Mouse (Mus musculus) gastrocnemius, adult 8-10 months (tissue): Measurements from ENCODE around the gene Gimap4. TPM values are rescaled to one million over a fixed set of nuclear protein-coding genes. Genes with fewer than 3 reads are reported as not detected.
"Not testable (repeated sequence)": the region's sequence is repeated elsewhere in the genome, so short reads cannot be mapped to it uniquely, and the experiment has no call there.

Experiments
- DNase-seq, 2 experiments: peaks; one replicate each; pipeline ENCODE4 v3.0.0; 2022; ENCODE audit warnings: low spot score in 2 of 2
- total RNA-seq, 4 experiments: library from RNA; stranded (reverse); gene quantifications; 2 replicates each; pipeline ENCODE4 v1.2.4; 2022

Gene Gimap4
- total RNA-seq, 4 experiments from 2014 or later: 2.5 to 4.5 (median 3.9) TPM

DNA sequence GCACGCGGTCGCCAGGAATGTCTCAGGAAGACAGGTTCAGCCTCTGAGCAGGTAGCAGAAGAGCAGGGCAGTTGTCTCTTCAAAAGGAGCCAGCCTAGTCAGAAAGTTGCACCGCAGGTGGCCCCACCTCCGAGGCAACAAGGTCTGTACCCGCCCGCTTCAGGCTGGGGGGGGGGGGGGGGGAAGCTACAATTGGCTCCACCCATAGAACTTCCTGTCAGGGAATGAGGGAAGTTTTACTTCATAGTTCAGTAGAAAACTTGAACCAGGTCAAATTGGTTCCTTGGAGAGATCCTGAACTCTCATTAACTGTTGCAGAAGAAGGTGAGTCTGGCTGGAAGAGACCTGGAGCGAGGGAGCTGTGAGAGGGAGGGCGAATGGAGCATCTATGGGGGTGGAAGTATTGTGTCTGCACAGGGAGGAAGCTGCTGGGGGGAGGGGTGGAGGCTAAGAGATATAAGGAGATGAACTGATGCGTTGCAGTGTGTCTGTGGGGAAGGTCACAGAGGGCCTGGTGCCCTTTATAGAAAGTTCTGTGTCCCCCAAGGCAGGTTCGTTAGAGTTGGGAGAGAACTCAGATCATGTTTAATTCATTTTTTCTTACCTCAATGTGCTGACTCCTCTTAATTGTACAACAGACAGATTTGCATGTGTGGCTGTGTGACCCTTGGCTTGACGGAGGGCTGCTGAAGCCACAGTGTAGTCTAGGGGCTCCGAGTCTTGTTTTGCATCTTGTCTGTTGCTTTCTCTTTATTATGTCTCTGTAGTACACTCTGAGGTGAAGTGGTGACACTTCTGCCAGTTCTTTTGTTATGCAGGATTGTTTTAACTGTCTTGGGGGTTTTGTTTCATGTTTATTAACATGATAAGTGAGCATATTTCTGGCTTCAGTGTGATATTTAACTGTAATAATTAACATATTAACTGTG lies 8.2 kb upstream of the Gimap4 start, which contains the start of gene Gimap9:
Gene Gimap9, plus strand, starts transcription at position 199 of the 929 bp plus-strand sequence.
- no peak for DNase-seq

DNA sequence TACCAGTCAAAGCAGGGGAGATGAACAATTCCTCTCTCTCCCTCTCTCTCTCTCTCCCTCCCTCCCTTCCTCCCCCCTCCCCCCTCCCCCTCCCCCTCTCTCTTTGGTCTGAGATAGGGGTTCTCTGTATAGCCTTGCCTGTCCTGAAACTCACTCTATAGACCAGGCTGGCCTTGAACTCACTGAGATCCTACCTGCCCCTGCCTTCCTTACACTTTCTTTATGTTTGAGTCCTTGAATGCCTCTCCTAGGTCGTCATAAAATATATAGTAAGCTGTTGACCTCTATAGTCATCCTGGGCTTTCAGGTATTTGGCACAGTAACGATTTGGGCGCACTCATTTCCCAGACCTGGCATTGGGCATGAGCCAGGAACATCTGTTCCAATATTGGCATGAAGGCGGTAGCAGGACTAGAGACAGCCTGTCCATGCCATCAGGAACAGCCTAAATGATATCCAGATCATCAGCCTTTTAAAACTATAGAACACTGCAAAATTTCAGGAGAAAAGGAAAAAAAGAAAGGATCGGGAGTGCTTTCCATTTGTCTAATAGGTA lies 7.4 kb upstream of the Gimap4 start:
- no peak for DNase-seq

DNA sequence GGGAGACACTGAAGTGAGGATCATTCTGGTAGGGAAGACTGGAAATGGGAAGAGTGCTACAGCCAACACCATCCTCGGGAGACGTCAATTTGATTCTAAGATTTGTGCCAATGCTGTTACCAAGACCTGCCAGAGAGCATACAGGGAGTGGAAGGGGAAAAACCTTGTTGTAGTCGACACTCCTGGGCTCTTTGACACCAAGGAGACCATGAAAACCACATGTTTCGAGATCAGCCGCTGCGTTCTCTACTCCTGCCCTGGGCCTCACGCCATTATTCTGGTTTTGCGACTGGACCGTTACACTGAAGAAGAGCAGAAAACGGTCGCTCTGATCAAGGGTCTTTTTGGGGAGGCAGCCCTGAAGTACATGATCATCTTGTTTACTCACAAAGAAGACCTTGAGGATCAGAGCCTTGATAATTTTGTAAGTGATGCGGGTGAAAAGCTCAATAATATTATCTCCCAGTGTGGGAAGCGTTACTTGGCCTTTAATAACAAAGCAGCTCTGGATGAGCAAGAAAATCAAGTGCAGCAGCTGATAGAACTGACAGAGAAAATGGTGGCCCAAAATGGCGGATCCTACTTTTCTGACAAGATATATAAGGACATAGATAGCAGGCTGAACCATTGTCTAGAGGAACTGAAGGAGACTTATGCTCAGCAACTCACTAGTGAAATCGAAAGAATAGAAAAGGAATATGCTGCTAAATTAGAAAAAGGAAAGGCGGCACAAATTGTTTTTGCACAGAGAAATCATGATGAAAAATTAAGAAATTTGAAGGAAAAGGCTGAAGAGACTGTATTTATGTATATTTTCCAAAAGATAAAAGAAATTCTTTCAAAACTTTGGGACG lies 6.6 kb upstream of the Gimap4 start:
- DNase-seq: no peak

DNA sequence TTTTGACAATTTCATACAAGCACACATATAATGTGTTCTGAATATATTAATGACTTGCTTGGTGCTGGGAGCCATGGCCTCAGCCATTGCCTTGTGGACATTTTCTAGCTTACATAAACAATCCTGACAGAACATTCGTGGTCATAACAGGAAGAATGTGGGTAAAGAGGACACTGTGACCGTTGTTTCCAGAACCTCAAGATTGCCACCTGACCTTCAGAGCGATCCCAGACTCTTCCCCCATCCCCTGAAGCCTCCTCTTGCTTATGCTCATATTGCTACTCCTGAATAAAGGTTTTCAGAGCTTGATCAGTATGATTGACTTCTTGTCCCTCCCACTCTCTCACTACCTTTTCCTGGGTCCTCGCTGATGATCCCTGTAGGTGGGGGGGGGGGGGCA lies 6.0 kb upstream of the Gimap4 start:
- no peak for DNase-seq

DNA sequence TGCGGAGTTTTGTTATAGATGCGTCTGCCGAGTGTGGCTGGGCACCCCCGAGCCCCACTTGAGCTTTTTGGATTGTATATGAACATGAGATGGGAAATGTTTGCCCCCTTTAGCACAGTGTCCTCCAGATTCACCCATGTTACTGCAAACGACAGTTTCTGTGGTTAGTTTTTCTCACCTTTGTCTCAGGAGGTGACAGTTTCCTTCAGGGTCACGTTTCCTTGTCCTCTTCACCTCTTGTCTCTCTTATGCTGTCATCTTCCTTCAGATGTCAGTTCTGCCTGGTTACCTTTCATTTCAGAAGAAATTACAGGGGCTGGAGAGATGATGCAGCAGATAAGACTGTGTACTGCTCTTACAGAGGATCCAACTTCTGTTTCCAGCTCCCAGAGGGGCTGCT lies 4.6 kb upstream of the Gimap4 start:
- no peak for DNase-seq

DNA sequence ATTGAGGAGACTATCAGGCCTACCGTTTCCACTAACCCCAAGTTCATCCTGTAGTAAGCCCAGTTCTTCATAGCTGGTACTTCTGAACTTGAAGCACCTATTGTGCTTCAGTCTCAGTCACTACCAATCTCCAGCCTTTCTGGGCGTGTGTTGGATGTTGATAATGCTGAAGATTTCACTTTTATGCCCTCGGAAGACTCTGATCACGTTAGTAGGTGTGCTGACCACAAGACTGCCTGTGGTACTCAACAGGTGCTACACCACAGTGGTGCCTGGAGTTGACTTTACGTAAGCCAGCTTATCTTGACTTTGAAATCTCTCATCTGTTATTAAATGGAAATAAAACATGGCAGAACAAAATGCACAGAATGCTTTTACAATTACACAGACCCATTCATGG lies 3.9 kb upstream of the Gimap4 start:
- DNase-seq: no peak

DNA sequence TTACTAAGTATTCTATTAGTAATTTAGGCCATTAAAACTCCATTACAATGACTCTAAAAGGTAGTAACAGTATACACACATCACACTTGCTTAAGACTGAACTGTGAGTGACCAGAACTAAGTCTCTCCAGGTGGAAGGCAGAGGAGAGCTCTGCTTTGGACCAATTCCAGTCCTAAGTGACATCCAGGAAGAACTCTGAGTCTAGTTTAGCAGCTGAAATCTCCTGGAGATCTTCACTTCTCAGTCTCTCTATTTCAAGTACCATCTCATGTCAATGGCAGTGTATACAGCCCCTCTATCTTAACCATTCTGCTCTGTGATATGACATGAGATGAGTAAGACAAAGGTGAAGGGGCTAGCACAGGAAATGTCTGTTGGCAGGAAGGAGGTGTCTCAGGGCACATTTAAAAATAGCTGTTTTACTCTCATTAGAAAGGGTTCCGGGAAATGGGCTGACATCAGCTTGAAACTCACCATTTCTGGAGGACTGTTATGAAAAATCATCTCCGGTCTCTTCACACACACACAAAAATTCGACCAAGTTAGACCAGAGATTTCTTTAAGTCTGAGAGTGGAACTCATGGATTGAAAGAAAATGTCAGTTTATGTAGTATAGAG lies 2.8 kb upstream of the Gimap4 start:
- DNase-seq: no peak

DNA sequence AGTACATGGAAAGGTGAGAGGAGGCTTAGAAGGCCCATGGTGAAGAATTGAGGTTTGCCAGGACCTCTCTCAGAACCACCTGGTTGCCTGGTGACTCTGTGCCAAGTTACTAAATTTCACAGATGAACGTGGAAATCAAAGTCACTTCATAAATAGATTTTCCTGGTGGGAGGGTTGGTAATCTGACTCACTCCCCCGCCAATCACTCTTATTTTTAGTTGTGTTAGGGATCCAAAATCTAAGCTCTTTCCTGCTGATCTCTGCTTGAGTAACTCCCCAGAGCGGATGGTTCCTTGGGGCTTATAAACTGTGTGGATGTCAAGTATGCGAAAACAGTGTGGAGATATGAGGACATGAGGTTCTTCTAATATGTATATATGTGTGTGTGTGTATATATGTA lies 2.1 kb upstream of the Gimap4 start:
- DNase-seq: no peak

DNA sequence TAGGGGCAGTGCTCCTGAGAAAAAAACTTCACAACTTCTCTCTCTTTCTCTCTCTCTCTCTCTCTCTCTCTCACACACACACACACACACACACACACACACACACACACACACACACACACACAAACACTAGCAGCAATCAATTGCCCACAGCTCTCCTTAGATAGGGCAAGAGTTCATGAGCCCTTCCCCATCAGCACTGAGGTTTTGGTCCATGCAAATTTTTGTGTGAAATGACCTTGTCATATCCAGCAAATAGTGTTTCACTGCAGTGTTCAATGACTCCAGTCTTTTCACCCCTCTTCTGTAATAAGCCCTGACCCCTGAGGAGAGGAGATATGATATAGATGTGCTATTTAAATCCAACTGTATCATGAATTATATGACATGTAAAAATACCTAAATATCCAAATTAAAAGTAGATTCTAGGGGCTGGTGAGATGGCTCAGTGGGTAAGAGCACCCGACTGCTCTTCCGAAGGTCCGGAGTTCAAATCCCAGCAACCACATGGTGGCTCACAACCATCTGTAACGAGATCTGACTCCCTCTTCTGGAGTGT lies 1.0 kb upstream of the Gimap4 start:
- not testable (repeated sequence) for DNase-seq

DNA sequence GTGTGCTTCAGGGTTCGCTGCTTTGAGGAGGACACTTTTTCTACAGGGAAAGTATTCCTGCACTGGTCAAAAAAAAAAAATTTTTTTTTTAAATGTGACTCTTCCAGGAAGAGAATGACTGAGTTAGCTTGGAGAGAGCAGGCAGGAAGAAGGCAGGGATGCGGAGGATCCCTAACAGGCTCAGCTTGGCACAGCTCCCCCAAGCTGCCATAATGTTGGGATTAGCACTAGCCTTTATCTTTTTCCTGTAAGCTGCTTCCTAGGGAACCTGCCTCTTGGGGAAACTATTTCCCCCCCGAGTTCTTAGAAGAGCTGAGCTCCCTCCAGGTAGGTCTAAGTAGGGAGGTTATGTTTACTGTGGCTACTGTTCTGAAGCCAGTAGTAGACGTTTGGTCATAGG lies 457 bp downstream of the Gimap4 start:
- no peak for DNase-seq

DNA sequence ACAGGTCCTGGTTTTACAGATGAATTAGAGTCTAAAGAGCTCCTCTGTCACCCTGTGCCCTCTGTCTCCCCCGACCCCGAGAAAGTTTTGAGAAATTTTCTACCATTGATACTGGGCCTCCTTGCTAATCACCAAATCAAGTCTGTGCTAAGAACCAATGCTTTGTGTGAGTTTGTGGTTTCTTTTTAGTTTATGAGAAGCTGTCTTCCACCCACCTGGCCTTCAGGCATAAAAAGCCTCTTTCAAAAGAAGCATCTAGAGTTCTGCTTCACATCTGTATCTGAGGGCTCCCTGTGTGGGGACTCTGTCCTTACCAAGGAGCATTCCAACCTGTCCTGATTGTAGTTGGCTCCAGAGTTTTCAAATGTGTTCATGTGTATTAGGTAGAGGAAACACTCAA lies 902 bp downstream of the Gimap4 start:
- DNase-seq: no peak

DNA sequence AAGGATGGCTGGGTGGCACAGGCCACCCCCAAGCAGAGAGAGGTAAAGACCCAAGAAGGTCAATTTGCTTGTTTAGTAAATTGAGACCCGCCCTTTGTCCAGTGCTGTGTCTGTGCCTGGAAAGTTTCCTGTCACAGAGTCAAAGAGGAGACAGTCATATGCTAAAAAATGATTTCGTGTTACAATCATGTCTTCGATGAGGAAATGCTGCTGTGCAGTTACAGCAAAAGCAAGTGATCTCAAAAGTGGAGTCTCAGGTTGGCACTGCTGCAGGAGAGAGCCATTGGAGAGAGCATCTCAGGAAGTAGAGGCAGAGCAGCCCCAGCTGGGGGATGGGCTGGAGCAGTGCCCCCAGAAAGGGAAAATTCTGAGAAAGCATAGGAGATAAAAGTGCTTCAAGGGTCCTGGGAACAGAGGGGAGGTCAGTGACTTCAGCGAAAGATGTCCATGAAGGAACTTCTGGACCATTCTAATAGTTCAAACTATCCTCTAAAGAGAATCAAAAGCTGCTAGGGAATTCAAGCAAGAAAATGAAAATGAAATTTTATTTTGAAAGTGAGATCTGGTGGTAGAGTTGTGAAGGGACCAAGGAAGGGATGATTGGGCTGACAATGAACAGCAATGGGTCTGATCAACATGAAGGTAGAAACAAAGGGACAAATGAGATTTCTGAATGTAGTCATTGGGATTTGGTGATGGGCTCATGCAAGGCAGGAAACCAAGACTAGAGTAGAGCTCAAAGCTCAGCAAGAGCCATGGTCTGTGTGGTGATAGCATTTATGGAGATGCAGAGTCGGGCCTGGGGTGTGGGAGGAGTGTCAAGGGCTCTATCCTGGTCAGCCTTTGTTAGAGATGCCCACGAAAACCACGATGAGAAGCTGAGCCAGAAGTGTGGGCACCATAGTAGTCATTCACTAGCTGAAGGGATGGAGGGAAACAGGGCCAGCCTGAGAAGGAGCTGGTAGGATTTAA lies 1.6 kb downstream of the Gimap4 start:
- DNase-seq: no peak

DNA sequence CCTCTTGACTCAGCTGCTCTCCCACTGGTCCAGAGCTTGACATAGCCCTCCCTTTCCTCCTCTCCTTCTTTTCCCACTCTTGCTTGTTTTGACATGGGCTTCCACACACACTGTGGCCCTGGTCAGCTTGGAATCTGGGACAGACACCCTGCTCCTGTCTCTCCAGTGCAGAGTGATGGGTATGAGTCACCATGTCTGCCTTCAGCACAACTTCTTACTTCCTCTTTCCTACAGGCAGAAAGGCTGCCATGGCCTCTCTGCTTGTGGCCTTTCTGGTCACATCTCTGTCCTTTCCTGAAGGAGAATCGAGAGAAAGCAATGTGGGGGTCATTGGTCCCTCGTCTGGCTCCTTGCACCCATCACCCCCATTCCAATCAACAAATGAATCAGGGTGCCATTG lies 2.7 kb downstream of the Gimap4 start:
- no peak for DNase-seq

DNA sequence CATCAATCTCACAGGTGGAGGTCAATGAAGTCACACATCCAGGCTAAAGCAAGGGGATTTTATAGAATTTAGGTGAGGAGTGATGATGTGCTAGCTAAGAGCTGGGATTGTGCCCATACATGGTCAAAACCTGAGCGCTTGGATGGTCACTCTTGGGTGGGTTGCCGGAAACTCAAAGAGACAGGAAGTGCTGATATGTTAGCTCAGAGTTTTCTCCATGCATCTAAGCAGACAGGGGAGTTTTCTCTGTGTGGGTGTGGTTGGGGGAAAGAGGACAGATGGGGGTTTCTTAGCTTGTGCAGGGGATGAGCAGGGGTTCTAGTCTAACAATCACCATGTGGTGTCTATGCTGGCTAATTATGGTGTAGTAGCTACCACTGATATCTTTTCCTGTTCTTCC lies 5.0 kb downstream of the Gimap4 start:
- no peak for DNase-seq

DNA sequence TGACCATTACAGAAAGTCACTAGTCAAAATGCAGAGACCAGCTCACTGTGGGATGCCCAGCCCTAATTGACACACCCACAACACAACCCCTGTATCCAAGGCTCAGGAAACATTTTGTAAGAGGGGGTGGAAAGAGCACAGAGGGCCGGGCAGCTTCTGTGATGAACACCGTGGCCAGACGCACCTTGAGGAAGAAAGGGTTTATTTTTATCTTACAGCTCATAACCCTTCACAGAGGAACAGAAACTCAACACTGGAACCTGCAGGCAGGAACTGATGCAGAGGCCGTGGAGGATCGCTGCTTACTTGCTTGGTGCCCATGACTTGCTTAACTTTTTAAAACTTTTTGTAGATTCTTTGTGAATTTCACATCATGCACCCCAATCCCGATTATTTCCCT lies 8.6 kb downstream of the Gimap4 start:
- no peak for DNase-seq

DNA sequence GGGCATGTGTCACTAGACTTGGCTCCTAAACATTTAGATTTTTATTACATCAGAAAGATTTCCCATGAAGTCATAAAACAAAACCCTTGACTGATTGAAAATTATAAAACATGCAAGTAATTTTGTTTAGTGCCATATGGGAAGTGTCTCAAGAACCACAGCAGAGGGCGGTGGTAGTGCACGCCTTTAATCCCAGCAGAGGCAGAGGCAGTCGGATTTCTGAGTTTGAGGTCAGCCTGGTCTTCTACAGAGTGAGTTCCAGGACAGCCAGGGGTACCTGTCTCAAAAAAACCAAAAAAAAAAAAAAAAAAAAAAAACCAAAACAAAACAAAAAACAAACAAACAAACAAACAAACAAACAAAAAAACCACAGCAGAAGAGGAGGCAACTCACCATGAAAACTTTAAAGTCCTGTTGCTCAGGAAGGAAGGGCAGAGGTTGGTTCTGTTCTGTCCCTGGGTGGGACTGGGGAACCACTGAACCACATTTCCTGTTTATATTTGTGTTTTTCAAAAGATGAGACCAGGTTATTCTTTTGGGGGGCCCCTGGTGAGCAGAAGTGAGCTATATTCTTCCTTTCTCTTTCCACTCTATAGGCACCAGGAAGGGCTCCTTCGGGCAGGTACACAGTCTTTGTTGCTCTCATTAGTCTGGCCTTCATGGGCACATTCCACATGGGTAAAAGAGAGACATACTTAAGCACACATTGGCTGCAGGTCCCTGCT lies 12.6 kb downstream of the Gimap4 start:
- no peak for DNase-seq

DNA sequence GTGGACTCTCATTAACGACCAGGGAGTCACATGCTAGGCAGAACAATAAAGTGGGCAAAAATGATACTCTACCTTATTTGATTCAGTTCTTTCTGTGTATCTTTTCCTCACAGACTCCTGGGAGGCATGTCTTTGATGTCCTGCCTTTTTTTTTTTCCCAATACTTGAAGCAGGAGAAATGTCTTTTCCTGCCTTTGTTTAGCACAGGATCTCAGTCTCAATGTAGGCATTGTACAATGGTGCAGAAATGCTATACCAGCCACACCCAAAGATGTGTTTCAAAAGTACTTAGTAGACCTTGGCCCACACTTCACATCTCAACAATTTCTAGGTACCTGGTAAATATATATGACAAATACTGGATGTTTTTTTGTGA lies 13.2 kb downstream of the Gimap4 start:
- DNase-seq: no peak

DNA sequence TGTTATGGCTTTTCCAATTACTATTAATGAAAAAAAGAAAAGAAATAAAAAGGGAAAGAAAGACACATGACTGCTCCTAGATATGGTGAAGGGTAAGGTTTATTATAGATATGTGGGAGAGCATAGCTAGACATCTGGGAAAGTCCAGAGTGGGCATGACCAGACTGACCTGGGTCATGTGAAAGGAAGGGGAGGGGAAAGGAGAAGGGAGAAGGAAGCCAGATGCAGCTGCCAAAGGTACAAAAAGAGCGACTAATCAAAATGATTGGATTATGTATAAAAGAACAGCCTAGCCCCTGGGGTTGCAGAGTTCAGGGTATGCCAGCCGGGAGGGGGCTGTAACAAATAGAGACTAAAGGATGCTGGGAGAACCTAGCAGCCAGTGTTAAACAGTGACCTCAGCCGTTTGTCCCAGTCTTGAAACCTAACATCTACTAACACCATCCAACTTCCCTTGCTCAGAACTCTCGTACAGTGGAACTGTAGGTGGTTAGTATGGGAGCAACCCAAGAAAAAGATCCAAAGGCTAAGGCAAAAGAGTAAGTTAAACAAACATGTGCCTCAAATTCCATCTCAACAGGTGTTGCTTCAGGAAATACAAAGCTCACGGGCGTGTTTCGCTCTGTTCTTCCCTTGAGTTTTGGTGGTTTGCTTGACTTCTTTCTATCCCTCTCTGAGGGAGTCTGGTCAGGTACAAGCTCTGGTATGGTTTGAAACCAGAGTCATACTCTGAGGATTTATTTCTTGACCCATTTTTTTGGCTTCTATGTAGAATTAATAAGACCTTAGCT lies 13.9 kb downstream of the Gimap4 start:
- DNase-seq: no peak

DNA sequence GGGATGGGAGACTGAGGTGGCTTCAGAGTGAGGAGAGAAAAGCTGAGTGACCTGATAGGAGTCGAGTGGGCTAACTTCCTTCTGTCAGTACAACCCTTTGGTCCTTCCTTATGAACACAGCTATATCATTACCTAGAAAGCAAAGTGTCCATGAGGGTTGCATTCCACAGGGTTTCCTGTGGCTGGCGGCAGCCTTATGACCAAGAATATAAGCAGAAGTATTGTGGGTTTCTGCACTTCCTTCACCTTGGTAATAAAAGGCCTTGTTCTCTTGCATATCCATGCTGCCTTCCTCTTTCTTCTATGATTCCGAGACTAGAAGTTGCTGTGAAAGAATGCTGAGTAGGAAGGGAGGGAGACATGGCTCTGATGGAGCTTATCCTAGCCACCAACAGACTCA lies 14.5 kb downstream of the Gimap4 start:
- DNase-seq: no peak
